Mouse (Mus musculus) left cerebral cortex, adult 11 months (tissue): ENCODE results near the gene Wbp2nl.
A peak's percentile ranks its signal among the peaks of the same experiment; 100 is the strongest.

Source experiments
- DNase-seq: peaks from one replicate; pipeline ENCODE4 v3.0.0; 2022; ENCODE audit warnings: low spot score

Gene Wbp2nl

DNA sequence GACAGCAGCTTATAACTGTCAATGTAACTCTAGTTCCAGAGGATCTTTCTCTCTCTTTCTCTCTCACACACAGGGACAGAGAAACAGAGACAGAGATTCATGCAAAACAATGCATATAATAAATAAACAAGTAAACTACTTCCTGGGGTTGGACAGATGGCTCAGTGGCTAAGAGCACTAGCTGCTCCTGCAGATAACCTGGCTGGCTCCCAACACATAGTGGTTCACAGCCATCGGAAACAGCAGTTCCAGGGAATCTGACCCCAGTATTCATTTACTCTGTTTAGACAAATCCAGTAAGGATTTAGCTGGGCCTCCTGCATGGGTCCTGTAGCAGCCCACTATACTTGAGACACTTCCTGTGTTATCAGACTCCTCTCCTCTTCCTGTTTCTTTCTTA, 20.9 kb downstream of the Wbp2nl start:
- no peak for DNase-seq

DNA sequence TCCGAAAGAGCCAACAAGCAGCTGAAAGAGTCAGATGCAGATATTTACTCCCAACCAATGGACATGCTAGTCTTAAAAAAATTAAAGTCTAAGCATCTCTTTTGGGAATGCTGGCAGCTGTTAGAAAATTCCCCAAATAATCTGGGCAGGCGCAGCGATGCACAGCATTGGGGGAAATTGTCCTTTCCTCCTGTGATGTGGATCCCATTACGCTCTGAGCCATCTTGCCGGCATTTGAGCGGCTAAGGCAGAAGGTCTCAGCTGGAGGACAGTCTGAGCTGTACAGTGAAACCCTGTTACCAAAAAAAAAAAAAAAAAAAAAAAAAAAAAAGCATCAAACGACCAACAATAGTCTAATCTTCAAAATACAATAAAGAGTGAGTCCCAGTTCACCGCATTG, 23.4 kb downstream of the Wbp2nl start:
- DNase-seq = no peak

DNA sequence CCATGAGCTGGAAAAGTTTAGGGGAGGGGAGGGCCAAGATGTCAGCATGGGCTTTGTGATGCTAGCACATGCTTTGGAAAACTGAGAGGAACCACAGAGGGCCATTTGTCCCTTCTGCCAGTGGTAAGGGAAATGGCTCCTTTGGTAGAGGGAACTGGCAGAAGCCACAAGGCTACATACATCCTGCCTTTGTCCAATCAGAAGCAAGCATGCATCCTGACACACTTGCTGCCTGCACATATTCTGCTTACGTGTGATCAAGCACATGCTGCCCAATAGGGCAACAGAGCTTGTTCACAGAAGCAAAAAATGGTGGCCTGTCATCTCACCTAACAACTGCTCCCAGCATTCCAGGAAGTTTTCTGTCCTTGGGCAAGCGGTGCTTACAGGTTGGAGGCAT, 26.6 kb downstream of the Wbp2nl start:
- no peak for DNase-seq

DNA sequence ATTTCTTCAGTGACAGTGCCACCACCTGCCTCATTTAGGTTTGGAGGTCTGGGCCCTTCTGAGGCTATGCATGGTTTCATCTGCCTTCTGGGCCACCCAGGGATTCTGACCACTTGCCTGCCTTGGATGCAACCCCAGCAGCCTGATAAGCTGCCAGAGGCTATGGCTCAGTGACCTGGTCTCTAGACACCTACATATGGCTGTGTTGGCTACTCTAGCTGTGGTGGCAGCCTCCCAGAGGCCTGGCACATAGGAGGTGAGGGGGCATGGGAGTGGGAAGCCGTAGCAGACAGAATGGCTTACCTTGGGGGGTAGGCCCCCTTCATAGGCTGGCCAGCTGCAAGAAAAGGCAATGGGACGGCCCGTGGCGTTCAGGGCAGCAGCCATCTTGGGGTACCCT, 36.4 kb downstream of the Wbp2nl start:
- DNase-seq = no peak

DNA sequence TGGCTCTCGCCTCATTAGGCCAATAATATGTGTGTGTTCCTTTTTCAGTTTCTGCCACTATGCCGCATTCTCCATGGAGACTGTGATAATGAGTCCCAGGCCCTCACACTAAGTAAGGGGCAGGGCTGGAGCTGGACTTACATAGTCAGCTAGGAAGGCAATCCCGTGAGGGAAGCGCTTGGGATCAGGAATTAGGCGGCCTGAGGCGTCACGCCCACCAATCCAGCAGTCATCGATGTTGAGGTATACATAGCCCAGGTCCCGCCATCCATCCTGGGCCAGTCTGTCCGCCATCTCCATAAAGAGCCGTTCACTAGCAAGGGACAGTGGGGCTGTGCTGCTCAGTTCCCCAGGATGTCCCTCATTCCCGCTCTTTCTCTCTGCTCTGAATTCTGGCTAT, 37.9 kb downstream of the Wbp2nl start:
- no peak for DNase-seq

DNA sequence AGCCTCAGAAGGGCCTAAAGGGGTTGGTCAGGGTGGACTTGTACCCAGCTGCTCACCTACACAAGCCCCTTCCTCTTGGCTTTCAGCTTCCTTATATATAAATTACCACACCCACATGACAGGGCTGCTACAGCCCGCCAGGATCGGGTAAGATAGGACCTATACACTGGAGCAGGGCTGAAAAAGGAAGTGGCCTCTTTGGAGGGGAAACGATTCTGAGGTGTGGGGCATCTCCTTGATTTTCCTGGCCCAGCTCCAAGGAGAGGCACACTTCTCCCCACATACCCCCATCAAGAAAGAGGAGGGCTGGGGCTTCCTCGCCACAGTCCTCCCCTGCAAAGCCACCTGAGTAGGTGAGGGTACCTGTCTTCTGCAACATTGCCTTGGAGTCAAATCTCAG, 39.1 kb downstream of the Wbp2nl start:
- DNase-seq = no peak

DNA sequence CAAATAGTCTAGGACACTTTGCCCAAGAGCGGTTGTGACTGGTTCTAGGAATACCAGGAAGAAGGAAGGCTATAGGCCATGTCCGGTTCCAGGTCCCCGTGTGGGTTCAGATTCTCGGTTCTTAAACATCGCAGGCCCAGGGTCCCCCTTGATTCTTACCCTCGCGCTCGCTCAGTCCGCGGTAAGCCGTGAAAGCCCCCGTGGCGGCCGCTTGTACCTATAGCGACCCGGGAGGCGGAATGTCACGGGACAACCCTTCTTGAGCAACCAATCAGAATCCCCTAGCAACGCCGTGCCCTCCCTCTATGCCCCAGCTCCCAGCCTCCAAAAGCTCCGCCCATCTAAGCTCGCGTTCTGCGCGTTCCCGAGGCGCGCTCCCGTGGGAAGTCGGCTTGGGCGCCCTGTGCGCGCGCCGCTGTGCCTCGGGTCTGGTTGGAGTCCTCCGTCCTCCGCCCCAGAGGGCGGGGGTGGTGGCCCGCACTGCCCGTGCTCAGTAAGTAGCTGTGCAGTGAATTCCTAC, 39.9 kb downstream of the Wbp2nl start, which contains the start of the genes Naga, Pheta2 and Smdt1:
Gene Naga (minus strand): TSS at position 333 of the 520 bp plus-strand sequence.
Gene Pheta2 (plus strand): TSS at position 350 of the 520 bp plus-strand sequence.
Gene Smdt1 (plus strand): TSS at position 367 of the 520 bp plus-strand sequence.
- DNase-seq = peak; percentile 89

DNA sequence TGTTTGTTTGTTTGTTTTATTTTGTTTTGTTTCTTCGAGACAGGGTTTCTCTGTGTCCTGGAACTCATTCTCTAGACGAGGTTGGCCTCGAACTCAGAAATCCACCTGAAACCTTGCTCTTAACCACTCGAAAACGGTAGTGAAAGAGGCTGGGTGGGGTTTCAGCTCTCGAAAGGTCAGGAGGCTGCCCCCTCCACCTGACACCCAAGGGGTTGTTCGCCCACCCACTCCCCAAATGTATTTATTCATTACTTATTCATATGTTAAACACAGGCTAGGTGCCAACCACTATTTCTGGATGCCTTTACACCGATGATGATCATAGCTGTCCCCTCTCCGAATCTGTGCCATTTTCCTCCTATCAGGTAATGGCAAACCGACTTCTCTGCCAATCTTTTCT, 40.4 kb downstream of the Wbp2nl start:
- DNase-seq = no peak

DNA sequence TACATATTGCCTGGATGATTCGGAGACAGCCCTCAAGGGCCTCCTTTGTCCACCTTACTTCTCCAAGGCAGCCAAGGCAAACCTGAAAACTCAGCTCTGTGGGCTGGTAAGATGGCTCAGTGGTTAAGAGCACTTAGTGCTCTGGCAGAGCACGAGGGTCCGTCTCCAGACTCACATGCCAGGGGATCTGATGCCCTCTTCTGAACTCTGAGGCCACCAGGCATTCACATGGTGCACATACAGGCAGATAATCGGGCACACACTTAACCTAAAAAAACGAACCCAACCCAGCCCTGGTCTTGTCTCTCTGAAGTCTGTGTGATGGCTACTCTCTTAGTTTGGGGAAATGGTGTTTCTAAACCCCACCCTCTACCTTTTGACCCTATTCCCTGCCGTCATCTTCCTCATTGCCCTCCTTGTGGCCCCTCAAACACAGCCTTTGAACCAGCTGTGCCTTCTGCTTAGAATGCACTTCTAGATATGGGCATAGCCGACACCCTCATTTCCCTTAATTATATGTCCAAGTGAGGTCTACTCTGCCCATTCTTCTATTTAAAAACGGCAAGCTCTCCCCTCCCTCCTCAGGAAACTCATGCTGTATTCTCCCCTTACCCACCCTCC, 41.0 kb downstream of the Wbp2nl start:
- DNase-seq = no peak

DNA sequence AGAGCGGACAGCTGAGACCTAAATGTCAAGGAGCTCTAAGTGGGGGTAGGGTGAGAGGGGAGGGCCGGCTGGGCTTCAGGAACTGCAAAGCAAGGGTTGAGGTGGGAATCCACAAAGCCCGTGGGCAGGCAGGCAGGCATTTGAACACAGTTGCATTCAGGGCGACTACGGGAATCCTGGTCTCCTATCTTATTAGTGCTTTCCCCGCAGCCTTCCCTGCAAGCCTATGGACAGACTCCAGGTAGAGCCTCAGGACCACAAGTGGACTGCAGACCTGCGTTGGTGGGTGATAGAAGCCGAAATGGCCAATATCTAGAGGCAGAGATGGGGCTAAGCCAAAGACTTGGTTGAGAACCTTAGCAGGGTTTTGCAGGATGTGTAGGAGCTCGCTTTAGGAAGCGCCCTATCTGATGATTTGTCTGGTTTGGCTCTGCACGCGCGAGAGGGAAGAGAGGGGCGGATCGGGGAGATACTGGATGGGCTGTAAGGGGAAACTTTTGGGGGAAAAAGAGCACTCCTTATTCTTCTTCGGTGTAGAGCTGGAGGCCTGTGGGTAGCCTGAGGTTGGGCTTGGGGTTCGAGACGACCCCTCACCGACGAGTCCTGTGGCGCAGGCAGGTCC, 41.8 kb downstream of the Wbp2nl start:
- no peak for DNase-seq

DNA sequence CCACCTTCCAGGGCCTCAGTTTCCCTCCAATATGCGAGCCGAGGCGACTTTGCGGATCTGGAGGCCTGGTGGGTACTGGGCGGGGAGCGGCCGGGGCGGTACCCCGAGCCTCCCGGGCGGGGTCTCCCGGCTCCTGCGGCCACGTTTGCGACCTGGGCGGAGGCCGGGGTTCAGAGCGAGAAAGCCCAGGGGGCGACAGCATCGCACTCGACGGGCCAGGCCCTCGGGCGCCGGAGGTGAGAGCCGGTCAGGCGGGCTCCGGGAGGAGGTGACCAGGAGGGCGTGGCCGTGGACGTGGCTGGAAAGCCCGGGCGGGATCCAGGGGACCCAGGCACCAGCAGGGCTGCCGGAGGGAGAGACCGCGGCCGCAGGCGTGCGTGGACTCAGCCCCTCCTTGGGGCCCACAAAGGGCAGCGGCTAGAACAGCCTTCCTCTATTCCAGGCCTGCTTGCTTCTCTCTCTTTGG, 42.3 kb downstream of the Wbp2nl start:
- no peak for DNase-seq

DNA sequence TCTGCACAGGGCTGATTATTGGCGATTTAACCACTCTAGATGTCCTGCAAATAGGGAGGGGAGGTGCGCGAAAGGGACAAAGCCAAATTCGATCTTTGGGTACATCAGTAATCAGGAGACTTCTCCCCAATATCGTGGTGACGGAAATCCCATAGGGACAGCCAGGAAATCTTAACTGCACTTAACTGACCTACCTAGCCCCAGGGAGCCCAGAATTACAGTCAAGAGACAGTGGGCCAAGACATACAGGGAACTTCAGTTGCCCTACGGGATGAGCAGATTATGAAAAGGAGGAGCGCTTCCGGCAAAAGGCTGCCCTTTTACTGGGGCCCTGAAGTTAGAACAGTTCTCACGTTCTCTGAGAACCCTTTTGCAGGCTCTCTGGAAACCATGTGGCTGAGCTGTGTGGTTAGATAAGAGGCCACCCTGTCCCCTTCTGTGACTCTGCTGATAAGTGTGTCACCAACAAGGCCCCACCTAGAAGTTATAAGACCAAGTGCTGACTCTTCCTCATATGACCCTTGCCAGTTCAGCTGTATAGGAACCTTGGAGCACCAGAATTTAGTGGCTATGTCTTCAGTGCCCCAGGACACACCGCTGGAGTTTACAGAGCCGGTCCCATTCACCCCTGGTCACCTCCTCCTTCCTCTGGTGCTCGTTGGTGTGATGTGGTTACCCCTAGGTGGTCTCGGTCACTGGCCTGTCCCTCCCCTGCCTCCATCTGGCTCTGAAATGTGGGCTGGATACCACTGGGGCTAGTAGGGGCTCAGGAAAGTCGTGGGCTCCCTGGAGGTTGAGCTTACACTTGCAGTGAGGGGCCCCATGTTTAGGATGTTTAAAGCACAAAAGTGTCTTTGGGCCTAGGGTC, 43.2 kb downstream of the Wbp2nl start:
- DNase-seq = no peak

DNA sequence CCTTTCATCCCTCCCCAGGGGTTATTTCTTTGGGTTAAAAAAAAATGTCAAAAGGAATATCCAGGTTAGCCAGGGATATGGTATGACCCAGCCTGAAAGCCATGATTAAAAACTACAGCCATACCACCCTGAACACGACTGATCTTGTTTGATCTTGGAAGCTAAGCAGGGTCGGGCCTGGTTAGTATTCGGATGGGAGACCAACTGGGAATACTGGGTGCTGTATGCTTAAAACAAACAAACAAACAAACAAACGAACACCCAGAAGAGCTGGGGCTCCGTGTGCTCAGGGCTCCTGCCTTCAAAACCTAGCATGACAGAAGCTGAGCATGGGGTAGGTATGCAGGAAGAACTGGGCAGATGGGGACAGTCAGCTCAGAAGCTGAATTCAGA, 43.8 kb downstream of the Wbp2nl start:
- no peak for DNase-seq

DNA sequence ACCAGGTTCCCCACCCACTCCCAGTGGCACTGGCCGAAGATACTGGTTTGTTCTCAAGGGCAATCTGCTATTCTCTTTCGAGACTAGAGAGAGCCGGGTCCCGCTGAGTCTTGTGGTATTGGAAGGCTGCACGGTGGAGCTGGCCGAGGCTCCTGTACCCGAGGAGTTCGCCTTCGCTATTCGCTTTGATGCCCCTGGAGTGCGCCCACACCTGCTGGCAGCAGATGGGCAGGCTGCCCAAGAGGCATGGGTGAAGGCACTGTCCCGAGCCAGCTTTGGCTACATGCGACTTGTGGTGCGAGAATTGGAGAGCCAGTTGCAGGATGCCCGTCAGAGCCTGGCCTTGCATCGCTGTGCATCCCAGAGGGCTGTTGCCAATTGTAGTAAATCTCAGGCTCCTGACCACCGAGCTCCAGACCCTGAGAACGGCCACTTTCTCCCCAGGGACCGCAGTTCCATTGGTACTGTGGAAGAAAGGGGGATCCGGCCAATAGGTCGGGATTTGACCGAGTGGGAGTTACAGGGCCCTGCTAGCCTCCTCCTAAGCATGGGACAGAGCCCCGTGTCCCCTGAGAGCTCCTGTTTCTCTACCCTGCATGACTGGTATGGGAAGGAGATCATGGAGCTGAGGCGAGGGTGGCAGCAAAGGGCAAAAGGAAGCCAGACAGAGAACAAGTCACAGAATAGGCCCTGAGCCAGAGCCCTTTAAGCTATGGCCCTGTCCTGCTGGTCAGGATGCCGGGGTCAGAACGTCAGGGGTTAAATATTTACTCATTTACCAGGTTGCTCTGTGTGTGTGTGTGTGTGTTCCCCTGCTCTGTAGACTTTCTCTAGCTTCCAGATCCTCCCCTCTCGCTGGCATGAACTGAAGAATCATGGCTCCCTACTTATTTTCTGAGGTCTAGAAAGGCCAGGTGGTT, 44.9 kb downstream of the Wbp2nl start:
- DNase-seq = no peak

DNA sequence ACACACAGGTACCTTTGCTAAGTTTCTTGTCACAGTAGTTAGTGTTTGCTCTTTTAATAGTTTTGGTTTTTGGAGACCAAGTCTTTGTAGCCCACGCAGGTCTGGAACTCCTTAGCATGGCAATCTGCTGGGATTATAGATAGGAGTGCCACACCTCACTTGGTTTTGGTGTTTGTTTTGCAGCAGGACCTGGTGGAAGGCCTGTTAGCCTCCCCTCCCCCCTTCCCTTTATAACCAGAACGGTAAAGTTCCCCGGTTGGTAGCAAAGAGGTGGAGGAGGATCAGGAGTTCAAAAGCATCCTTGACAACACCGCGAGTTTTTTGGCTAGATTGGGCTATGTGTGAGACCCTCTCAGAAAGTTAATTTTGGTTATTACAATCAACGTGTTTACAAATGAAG, 46.2 kb downstream of the Wbp2nl start:
- DNase-seq = no peak

DNA sequence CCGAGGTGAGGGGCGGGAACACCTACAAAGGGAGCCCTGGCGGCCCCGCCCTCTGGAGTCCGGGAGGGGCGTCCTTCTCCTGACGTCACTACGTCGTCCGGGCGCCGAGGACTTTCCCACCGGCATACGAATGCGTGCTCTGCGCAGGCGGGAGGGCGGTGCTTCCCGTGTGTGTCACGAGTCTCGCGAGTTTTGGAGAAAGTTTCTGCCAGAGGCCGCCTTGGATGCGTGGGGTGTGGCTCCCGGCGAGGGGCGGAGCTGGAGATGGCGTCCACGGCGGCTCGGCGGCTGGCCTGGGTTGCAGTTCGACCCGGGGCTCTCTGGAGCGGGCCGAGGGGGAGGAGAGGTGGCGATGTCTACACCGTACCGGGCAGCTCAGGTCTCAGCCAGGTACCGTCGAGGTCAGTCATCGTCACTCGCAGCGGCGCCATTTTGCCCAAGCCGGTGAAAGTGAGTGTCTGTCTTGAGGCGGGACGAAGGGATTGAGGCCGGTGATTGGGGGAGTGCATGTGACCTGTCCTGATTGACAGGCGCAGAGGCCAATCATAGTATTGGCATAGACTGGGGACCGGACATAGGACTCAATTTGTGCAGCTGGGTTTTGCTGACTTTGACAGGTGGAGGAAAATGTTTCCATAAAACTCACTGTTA, 47.2 kb downstream of the Wbp2nl start:
- DNase-seq = peak; percentile 97

DNA sequence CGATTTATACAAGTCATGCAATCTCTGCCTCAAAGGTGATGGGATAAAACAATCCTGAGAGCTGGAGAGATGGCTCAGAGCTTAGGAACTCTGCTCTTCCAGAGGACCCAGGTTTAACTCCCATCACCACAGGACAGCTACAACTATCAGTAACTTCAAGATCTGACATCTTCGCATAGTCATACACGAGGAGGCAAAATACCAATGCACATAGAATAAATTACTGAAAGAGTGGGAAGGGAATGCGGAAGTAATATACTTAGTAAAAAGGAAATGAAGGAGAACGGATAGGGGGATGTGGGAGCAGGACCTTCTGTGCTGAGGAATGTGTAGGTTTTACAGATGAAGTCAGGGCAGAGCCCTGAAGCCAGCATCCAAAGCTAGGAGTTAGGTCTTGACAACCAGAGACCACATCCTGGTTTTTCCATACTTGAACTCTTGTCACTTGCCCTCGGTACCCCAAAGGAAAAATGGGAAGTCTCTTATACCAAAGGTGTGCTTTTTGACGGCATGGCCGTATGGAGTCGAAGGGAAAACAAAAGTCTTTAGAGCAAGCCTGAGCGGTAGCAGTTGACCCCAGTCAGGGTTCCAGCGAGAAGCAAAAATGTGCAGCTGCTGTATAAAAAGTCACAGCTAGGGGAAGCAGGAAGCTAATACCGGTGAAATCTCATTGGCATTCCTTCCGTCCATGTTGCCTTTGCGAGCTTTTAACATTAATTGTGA, 48.0 kb downstream of the Wbp2nl start:
- DNase-seq = no peak

DNA sequence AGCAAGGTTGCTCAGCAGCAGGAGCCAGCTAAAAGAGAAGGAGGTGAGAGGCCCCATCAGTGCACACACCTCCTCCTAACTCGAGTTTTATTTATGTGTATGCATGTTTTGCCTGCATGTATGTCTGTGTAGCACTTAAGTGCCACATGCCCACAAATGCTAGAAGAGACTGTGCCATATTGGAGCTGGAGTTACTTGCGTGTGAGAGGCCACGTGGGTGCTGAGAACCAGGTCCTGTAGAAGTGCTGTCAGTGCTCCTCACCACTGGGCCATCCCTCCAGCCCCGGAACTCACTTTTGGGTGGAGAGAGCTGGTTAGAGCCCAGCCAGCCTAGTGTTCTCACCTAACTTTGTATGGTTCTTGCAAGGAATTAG, 48.5 kb downstream of the Wbp2nl start:
- DNase-seq = no peak

DNA sequence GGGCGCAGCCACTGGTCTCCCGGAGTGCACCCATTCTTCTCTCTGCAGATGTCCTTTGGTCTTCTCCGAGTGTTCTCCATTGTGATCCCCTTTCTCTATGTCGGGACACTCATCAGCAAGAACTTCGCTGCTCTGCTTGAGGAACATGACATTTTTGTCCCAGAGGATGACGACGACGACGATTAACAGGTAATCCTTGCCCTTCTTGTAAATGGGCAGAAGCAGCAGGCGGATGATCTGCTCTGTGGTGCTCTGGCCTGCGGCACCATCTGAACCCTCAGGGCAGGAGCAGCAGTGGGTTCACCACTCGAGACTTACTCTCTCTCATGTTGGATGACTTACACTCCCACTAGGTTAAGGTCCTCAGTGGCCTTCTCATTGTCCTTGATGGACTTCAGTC, 49.1 kb downstream of the Wbp2nl start:
- no peak for DNase-seq

DNA sequence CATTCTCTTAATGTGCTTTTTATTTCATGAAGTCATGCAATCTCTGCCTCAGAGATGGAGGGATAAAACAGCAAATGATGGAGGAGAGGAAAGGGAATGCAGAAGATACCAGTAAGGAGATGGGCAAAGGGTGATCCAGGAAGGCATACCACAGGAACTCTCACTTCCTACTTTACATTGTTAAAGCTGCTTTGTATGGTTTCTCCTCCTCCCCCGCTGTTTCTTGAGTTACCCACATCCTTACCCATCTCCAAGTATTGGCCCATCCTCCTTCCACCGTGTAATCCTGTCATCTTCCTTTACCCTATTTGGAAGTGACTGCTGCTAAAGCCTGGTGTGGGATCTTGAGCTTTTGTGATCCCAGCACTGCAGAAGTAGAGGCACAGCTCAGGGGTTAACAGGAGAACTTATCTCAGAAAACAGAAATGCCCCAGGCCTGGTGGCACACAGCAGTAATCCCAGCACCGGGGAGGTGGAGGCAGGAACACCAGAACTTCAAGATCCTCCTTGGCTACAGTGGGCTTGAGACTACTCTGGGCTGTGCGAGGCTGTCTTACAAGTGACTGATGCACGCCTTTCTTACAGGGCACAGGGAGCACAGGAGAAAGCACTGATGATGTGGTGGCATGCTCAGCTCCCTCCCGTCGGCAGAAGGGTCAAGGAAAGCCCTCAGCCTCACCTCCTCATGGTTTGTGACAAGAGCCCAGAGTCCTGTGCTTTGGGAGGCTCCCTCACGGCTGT, 49.7 kb downstream of the Wbp2nl start:
- no peak for DNase-seq
